9 mouse cellular contexts compared by ENCODE assay signal in genomic region chr7:128581864-128582484, GRCm38 (mm10). TPM values are rescaled to one million over a fixed set of nuclear protein-coding genes. Genes with fewer than 3 reads are reported as not detected.
DNase-seq lines count a peak whose midpoint lies in the region; ATAC-seq and TF ChIP-seq lines count a peak whose summit lies in the region.
"Had no signal": no experiment of that assay in that cellular context is flagged by ENCODE, and none has a peak within 500 bp of the region (broad histone marks: within the 10 kb centered on the region; RNA-seq: fewer than 3 reads in every experiment).

No protein-coding gene starts in this region.

- H3K27me3 ChIP-seq in forebrain, embryonic 13.5 days = no peaks in the 10 kb centered on the region
- H3K27me3 ChIP-seq in forebrain, embryonic 11.5 days (ENCODE audit: control insufficient read depth, insufficient read depth, low read length) = no peaks in the 10 kb centered on the region
- H3K27me3 ChIP-seq in forebrain, embryonic 15.5 days = no peaks in the 10 kb centered on the region
- no peaks in the 10 kb centered on the region for H3K27me3 ChIP-seq in midbrain, embryonic 16.5 days (ENCODE audit: control insufficient read depth, insufficient read depth, low read depth, low read length)
- H3K27me3 ChIP-seq: liver, embryonic 13.5 days had no signal

- no peak overlapping the region for H3K4me2 ChIP-seq in forebrain, embryonic 13.5 days
- H3K4me2 ChIP-seq in forebrain, embryonic 11.5 days (ENCODE audit: low read depth, low read length, severe bottlenecking) = no peak overlapping the region
- H3K4me2 ChIP-seq in forebrain, embryonic 15.5 days (replicated peaks) = no peak overlapping the region
- H3K4me2 ChIP-seq in midbrain, embryonic 16.5 days (ENCODE audit: low read length) = no peak overlapping the region
- H3K4me2 ChIP-seq: liver, embryonic 13.5 days had no signal

- peaks cover 21% of the 10 kb centered on the region for H3K4me1 ChIP-seq in forebrain, embryonic 13.5 days
- no peaks in the 10 kb centered on the region; the same call in 1 of the 2 replicates for H3K4me1 ChIP-seq in forebrain, embryonic 11.5 days (replicated peaks; ENCODE audit: control insufficient read depth, insufficient read depth, low read length)
- no peaks in the 10 kb centered on the region for H3K4me1 ChIP-seq in lung, adult 2 months (ENCODE audit: control insufficient read depth, insufficient read depth, low read length)
- peaks cover 10% of the 10 kb centered on the region for H3K4me1 ChIP-seq in forebrain, embryonic 15.5 days
- peaks cover 5% of the 10 kb centered on the region; the same call in 1 of the 2 replicates for H3K4me1 ChIP-seq in midbrain, embryonic 16.5 days (ENCODE audit: control insufficient read depth, insufficient read depth, low read length)

- 82% methylated on average over 14 of the region's 15 CpGs for WGBS in forebrain, embryonic 13.5 days
- WGBS in forebrain, embryonic 11.5 days = 87% methylated on average over 15 of the region's 15 CpGs
- 57% methylated on average over 14 of the region's 15 CpGs for WGBS in lung, adult 2 months
- 70% methylated on average over 15 of the region's 15 CpGs for WGBS in forebrain, embryonic 15.5 days
- 71% methylated on average over 15 of the region's 15 CpGs for WGBS in midbrain, embryonic 16.5 days

- H3K9ac ChIP-seq in forebrain, embryonic 13.5 days = no peak overlapping the region
- H3K9ac ChIP-seq in forebrain, embryonic 11.5 days (ENCODE audit: low read length) = no peak overlapping the region
- H3K9ac ChIP-seq in forebrain, embryonic 15.5 days (replicated peaks) = no peak overlapping the region
- H3K9ac ChIP-seq in midbrain, embryonic 16.5 days (ENCODE audit: low read depth, low read length) = no peak overlapping the region
- H3K9ac ChIP-seq: liver, embryonic 13.5 days had no signal

- no peak for TF ChIP-seq POLR2A in lung, adult 2 months (IDR thresholded peaks at IDR 0.05; ENCODE audit: borderline replicate concordance, extremely low read depth, low read depth, low read length)

- TF ChIP-seq CTCF in lung, adult 2 months (IDR thresholded peaks at IDR 0.05; ENCODE audit: insufficient read depth, low read length) = no peak

- DNase-seq in forebrain, embryonic 11.5 days (ENCODE audit: low spot score) = no peak
- DNase-seq in lung, postnatal 10 days = peak; percentile 30
- DNase-seq in lung, adult 2 months = no peak
- DNase-seq in gastrocnemius, adult 8-10 months (ENCODE audit: low spot score in 2 of 2) = no peak
- DNase-seq in gastrocnemius, adult 18-20 months (ENCODE audit: low spot score) = no peak
- DNase-seq: liver, embryonic 13.5 days had no signal

- no peak overlapping the region for H3K4me3 ChIP-seq in forebrain, embryonic 13.5 days
- H3K4me3 ChIP-seq in forebrain, embryonic 11.5 days (ENCODE audit: low read depth, low read length) = no peak overlapping the region
- H3K4me3 ChIP-seq in lung, adult 2 months (replicated peaks; ENCODE audit: extremely low read depth, low read depth, low read length) = no peak overlapping the region
- no peak overlapping the region for H3K4me3 ChIP-seq in forebrain, embryonic 15.5 days
- no peak overlapping the region for H3K4me3 ChIP-seq in midbrain, embryonic 16.5 days (ENCODE audit: low read depth, low read length)
- H3K4me3 ChIP-seq: liver, embryonic 13.5 days had no signal

- no peaks in the 10 kb centered on the region for H3K9me3 ChIP-seq in forebrain, embryonic 13.5 days (replicated peaks)
- no peaks in the 10 kb centered on the region for H3K9me3 ChIP-seq in forebrain, embryonic 11.5 days (ENCODE audit: control insufficient read depth, low read length)
- H3K9me3 ChIP-seq in forebrain, embryonic 15.5 days = no peaks in the 10 kb centered on the region
- no peaks in the 10 kb centered on the region for H3K9me3 ChIP-seq in midbrain, embryonic 16.5 days (replicated peaks; ENCODE audit: control insufficient read depth, low read length, poor library complexity, severe bottlenecking)
- H3K9me3 ChIP-seq: liver, embryonic 13.5 days had no signal

- peak overlapping the region; percentile 48 for H3K27ac ChIP-seq in forebrain, embryonic 13.5 days
- no peak overlapping the region for H3K27ac ChIP-seq in forebrain, embryonic 11.5 days (ENCODE audit: low read depth, low read length)
- peak overlapping the region; percentile 69 for H3K27ac ChIP-seq in forebrain, embryonic 15.5 days (replicated peaks)
- peak overlapping the region; percentile 48; the same call in 1 of the 2 replicates for H3K27ac ChIP-seq in midbrain, embryonic 16.5 days (ENCODE audit: low read length)
- H3K27ac ChIP-seq: liver, embryonic 13.5 days had no signal

- no peaks in the 10 kb centered on the region for H3K36me3 ChIP-seq in forebrain, embryonic 13.5 days (ENCODE audit: poor library complexity, severe bottlenecking)
- H3K36me3 ChIP-seq in forebrain, embryonic 11.5 days (ENCODE audit: control insufficient read depth, insufficient read depth, low read length) = no peaks in the 10 kb centered on the region
- H3K36me3 ChIP-seq in forebrain, embryonic 15.5 days = no peaks in the 10 kb centered on the region
- no peaks in the 10 kb centered on the region for H3K36me3 ChIP-seq in midbrain, embryonic 16.5 days (ENCODE audit: control insufficient read depth, insufficient read depth, low read length)
- H3K36me3 ChIP-seq: liver, embryonic 13.5 days had no signal

- no peak for ATAC-seq in forebrain, embryonic 13.5 days
- no peak for ATAC-seq in forebrain, embryonic 11.5 days (replicated peaks; ENCODE audit: low FRiP score)
- no peak for ATAC-seq in forebrain, embryonic 15.5 days (replicated peaks)
- no peak for ATAC-seq in midbrain, embryonic 16.5 days

RNA-seq across cellular contexts. Expression of gene Inpp5f, which starts 29.2 kb away (rescaled TPM):
- polyA plus RNA-seq in forebrain, embryonic 13.5 days (2015; fragmentation: Nextera tagmentation; extraction: Ambion mirVana) = 185 and 204 TPM in 2 replicates
- 97.4 and 98.4 TPM in 2 replicates for polyA plus RNA-seq in forebrain, embryonic 11.5 days (2014; fragmentation: Nextera tagmentation; extraction: Ambion mirVana)
- 5.4 and 6.7 TPM in 2 replicates for polyA plus RNA-seq in lung, adult 2 months (2012; rRNA removed)
- polyA plus RNA-seq in forebrain, embryonic 15.5 days (2015; fragmentation: Nextera tagmentation; extraction: Ambion mirVana) = 295 and 316 TPM in 2 replicates
- polyA plus RNA-seq in midbrain, embryonic 16.5 days (2015; fragmentation: Nextera tagmentation; extraction: Ambion mirVana) = 459 and 536 TPM in 2 replicates
- total RNA-seq in gastrocnemius, adult 8-10 months (2022) = 1 to 10 TPM; 1.8 to 3.3 (median 2.4) TPM
- 1 to 10 TPM; 2.3 to 3.2 TPM for total RNA-seq in gastrocnemius, adult 18-20 months (2021)

RNA-seq across cellular contexts. Expression of gene Bag3, which starts 58.6 kb away (rescaled TPM):
- 1.9 and 2.1 TPM in 2 replicates for polyA plus RNA-seq in forebrain, embryonic 13.5 days (2015; fragmentation: Nextera tagmentation; extraction: Ambion mirVana)
- 5.2 and 5.7 TPM in 2 replicates for polyA plus RNA-seq in forebrain, embryonic 11.5 days (2014; fragmentation: Nextera tagmentation; extraction: Ambion mirVana)
- 58.6 and 60.3 TPM in 2 replicates for polyA plus RNA-seq in lung, adult 2 months (2012; rRNA removed)
- polyA plus RNA-seq in forebrain, embryonic 15.5 days (2015; fragmentation: Nextera tagmentation; extraction: Ambion mirVana) = 1.4 and 2.2 TPM in 2 replicates
- 1.9 and 2.8 TPM in 2 replicates for polyA plus RNA-seq in midbrain, embryonic 16.5 days (2015; fragmentation: Nextera tagmentation; extraction: Ambion mirVana)
- total RNA-seq in gastrocnemius, adult 8-10 months (2022) = 100 to 1,000 TPM; 114 to 137 (median 118) TPM
- total RNA-seq in gastrocnemius, adult 18-20 months (2021) = 100 to 1,000 TPM; 129 to 219 TPM

Comparison
In these comparisons a context has a peak if more than half of its experiments do, and no peak if none do; other contexts are left out.
1. RNA of gene Inpp5f, which starts 29.2 kb away (polyA plus RNA-seq): 459 to 536 TPM in midbrain, embryonic 16.5 days, 295 to 316 TPM in forebrain, embryonic 15.5 days, 185 to 204 TPM in forebrain, embryonic 13.5 days and 97.4 to 98.4 TPM in forebrain, embryonic 11.5 days; 5.4 to 6.7 TPM in lung, adult 2 months; every median in the first group is over 10 times any median in the second.